Mouse (Mus musculus) ES-E14 (cell line): ENCODE data around the gene Poglut1.

Source experiments
- CHD2 ChIP-seq: IDR thresholded peaks from 2 replicates; pipeline ENCODE4 v1.6.1; 2014; ENCODE audit warnings: mild to moderate bottlenecking, low read depth, low read length, inconsistent platforms
- HCFC1 ChIP-seq: IDR thresholded peaks from 2 replicates; pipeline ENCODE4 v1.6.1; 2012; ENCODE audit warnings: low read length, inconsistent platforms, borderline replicate concordance; ENCODE audit not compliant: insufficient read depth

DNA sequence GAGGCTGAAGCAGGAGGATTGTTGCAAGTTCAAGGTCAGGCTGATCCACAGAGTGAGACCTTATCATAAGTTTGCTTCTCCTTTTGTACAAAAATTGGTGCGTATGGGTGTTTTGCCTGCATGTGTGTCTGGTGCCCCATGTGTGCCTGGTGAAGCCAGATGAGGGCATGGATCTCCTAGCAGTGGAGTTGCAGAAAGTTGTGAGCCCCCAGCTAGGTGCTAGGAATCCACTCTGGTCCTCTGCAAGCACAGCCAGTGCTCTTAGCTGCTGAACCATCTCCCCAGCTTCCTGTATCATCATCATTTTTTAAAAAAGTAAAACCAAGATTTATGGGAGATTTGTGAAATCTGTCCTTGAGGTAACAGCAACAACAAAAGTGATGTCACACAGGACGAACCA, 46.6 kb upstream of the Poglut1 start:
- TF ChIP-seq HCFC1, result no peak
- no peak for TF ChIP-seq CHD2
